Mouse (Mus musculus): ENCODE results near the gene Cxcr4. TPM values are rescaled to one million over a fixed set of nuclear protein-coding genes. Genes with fewer than 3 reads are reported as not detected.

Gene Cxcr4
- polyA plus RNA-seq, 1 experiment from 2014 or later, result 1.3 TPM

- Histone ChIP-seq H3K4me2 (replicated peaks; ENCODE audit: low read depth) (no peak overlapping the region), H3K9ac (ENCODE audit: low read depth, low read length) (no peak overlapping the region), H3K36me3 (ENCODE audit: control insufficient read depth, insufficient read depth) (no peaks in the 10 kb centered on the region), H3K27ac (ENCODE audit: low read depth, low read length) (no peak overlapping the region), H3K4me3 (ENCODE audit: low read depth, low read length) (no peak overlapping the region), H3K4me1 (replicated peaks; ENCODE audit: control insufficient read depth, insufficient read depth, low read length) (no peaks in the 10 kb centered on the region), H3K27me3 (replicated peaks; ENCODE audit: control insufficient read depth, insufficient read depth, low read length) (no peaks in the 10 kb centered on the region), H3K9me3 (ENCODE audit: control insufficient read depth) (no peaks in the 10 kb centered on the region)
- no peak for ATAC-seq
- no peak for TF ChIP-seq CTCF (IDR thresholded peaks at IDR 0.05; ENCODE audit: low read depth)
- WGBS, result 84% methylated on average over 3 of the region's 3 CpGs
Observed at GRCm38 (mm10) chr1:128563905-128564304, 28.2 kb downstream of the Cxcr4 start.

DNA sequence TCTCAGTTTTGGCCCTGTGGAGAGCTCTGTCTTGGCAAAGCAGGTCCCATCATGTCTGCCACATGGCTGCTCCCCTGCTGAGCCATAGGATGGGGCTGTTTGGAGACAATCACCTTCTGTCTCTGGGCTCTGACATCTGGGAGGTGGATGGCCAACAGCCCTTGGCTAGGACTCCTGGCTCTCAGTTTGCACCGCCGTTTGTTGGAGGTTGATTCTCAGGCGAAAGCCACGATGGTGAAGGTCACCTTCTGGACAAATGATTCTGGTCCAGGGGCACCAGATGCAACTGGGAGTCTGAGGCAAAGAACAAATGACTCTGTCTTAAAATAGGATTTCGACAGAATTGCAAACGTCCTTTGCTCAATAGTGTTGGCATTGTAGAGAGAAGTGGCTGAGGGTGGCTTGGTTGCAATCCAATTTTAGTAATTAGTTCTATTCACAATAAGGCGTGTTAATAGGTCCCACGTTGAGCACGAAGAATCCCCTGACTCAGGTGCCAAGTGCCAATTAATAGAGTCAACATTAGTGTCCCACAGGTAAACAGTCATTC, 30.7 kb downstream of the Cxcr4 start:
- TF ChIP-seq CTCF (IDR thresholded peaks at IDR 0.05; ENCODE audit: low read depth), result no peak
- 80% methylated on average over 9 of the region's 9 CpGs for WGBS
- H3K27ac ChIP-seq (ENCODE audit: low read depth, low read length), result no peak overlapping the region
- ATAC-seq, result no peak
- H3K36me3 ChIP-seq (ENCODE audit: control insufficient read depth, insufficient read depth), result no peaks in the 10 kb centered on the region
- no peak overlapping the region for H3K4me2 ChIP-seq (replicated peaks; ENCODE audit: low read depth)
- no peak overlapping the region for H3K9ac ChIP-seq (ENCODE audit: low read depth, low read length)
- no peaks in the 10 kb centered on the region for H3K27me3 ChIP-seq (replicated peaks; ENCODE audit: control insufficient read depth, insufficient read depth, low read length)
- no peaks in the 10 kb centered on the region for H3K4me1 ChIP-seq (replicated peaks; ENCODE audit: control insufficient read depth, insufficient read depth, low read length)
- H3K9me3 ChIP-seq (ENCODE audit: control insufficient read depth), result no peaks in the 10 kb centered on the region
- no peak overlapping the region for H3K4me3 ChIP-seq (ENCODE audit: low read depth, low read length)

GRCm38 (mm10) chr1:128560452-128561324, 31.4 kb downstream of the Cxcr4 start:
- Histone ChIP-seq H3K9me3 (ENCODE audit: control insufficient read depth) (no peaks in the 10 kb centered on the region), H3K9ac (ENCODE audit: low read depth, low read length) (no peak overlapping the region), H3K4me3 (ENCODE audit: low read depth, low read length) (no peak overlapping the region), H3K4me2 (replicated peaks; ENCODE audit: low read depth) (no peak overlapping the region), H3K36me3 (ENCODE audit: control insufficient read depth, insufficient read depth) (no peaks in the 10 kb centered on the region), H3K27ac (ENCODE audit: low read depth, low read length) (no peak overlapping the region), H3K4me1 (replicated peaks; ENCODE audit: control insufficient read depth, insufficient read depth, low read length) (no peaks in the 10 kb centered on the region), H3K27me3 (replicated peaks; ENCODE audit: control insufficient read depth, insufficient read depth, low read length) (no peaks in the 10 kb centered on the region)
- no peak for TF ChIP-seq CTCF (IDR thresholded peaks at IDR 0.05; ENCODE audit: low read depth)
- ATAC-seq, result no peak
- WGBS, result 62% methylated on average over 14 of the region's 14 CpGs

GRCm38 (mm10) chr1:128557953-128558352, 34.1 kb downstream of the Cxcr4 start:
- H3K9me3 ChIP-seq (ENCODE audit: control insufficient read depth), result no peaks in the 10 kb centered on the region
- no peaks in the 10 kb centered on the region for H3K4me1 ChIP-seq (replicated peaks; ENCODE audit: control insufficient read depth, insufficient read depth, low read length)
- TF ChIP-seq CTCF (IDR thresholded peaks at IDR 0.05; ENCODE audit: low read depth), result no peak
- WGBS, result 66% methylated on average over 4 of the region's 4 CpGs
- ATAC-seq, result no peak
- no peak overlapping the region for H3K9ac ChIP-seq (ENCODE audit: low read depth, low read length)
- H3K36me3 ChIP-seq (ENCODE audit: control insufficient read depth, insufficient read depth), result no peaks in the 10 kb centered on the region
- no peak overlapping the region for H3K4me2 ChIP-seq (replicated peaks; ENCODE audit: low read depth)
- H3K27ac ChIP-seq (ENCODE audit: low read depth, low read length), result no peak overlapping the region
- H3K4me3 ChIP-seq (ENCODE audit: low read depth, low read length), result no peak overlapping the region
- H3K27me3 ChIP-seq (replicated peaks; ENCODE audit: control insufficient read depth, insufficient read depth, low read length), result no peaks in the 10 kb centered on the region

- H3K27me3 ChIP-seq (replicated peaks; ENCODE audit: control insufficient read depth, insufficient read depth, low read length), result no peaks in the 10 kb centered on the region
- no peaks in the 10 kb centered on the region for H3K4me1 ChIP-seq (replicated peaks; ENCODE audit: control insufficient read depth, insufficient read depth, low read length)
- no peak overlapping the region for H3K4me3 ChIP-seq (ENCODE audit: low read depth, low read length)
- H3K9ac ChIP-seq (ENCODE audit: low read depth, low read length), result no peak overlapping the region
- H3K9me3 ChIP-seq (ENCODE audit: control insufficient read depth), result no peaks in the 10 kb centered on the region
- no peak overlapping the region for H3K4me2 ChIP-seq (replicated peaks; ENCODE audit: low read depth)
- ATAC-seq, result no peak
- TF ChIP-seq CTCF (IDR thresholded peaks at IDR 0.05; ENCODE audit: low read depth), result no peak
- no peaks in the 10 kb centered on the region for H3K36me3 ChIP-seq (ENCODE audit: control insufficient read depth, insufficient read depth)
- H3K27ac ChIP-seq (ENCODE audit: low read depth, low read length), result no peak overlapping the region
Observed at GRCm38 (mm10) chr1:128552545-128552944, 39.5 kb downstream of the Cxcr4 start.

- no peak overlapping the region for H3K4me2 ChIP-seq (replicated peaks; ENCODE audit: low read depth)
- H3K36me3 ChIP-seq (ENCODE audit: control insufficient read depth, insufficient read depth), result no peaks in the 10 kb centered on the region
- 0 out of 2 replicates have a peak, but pooled peaks have one; percentile 8 for TF ChIP-seq CTCF (IDR thresholded peaks at IDR 0.05; ENCODE audit: low read depth)
- no peaks in the 10 kb centered on the region for H3K9me3 ChIP-seq (ENCODE audit: control insufficient read depth)
- H3K9ac ChIP-seq (ENCODE audit: low read depth, low read length), result no peak overlapping the region
- no peak for ATAC-seq
- H3K4me1 ChIP-seq (replicated peaks; ENCODE audit: control insufficient read depth, insufficient read depth, low read length), result no peaks in the 10 kb centered on the region
- H3K4me3 ChIP-seq (ENCODE audit: low read depth, low read length), result no peak overlapping the region
- 23% methylated on average over 8 of the region's 8 CpGs for whole genome bisulfite sequencing
- H3K27me3 ChIP-seq (replicated peaks; ENCODE audit: control insufficient read depth, insufficient read depth, low read length), result no peaks in the 10 kb centered on the region
- no peak overlapping the region for H3K27ac ChIP-seq (ENCODE audit: low read depth, low read length)
Observed at GRCm38 (mm10) chr1:128551743-128552397, 40.2 kb downstream of the Cxcr4 start.

Measured in intestine, postnatal 0 days (tissue).